Mouse (Mus musculus) hematopoietic stem cell, adult 5-6 weeks (primary cell): ENCODE measurements at regions not wholly inside any gene's neighbourhood (a gene's known extent, or its start where the extent isn't known, plus 50 kb on each side); places are given as distances from the start of the nearest gene placed in this dataset.

ENCODE experiments used
- ATAC-seq, 2 experiments: fragments of 125-278 bp in 1 of 2; replicated peaks in 1 of 2; 2 replicates each; pipeline ENCODE4 v1.8.0; 2016 to 2017; ENCODE audit warnings: inconsistent platforms in 2 of 2, mild to moderate bottlenecking in 2 of 2, moderate number of reproducible peaks in 2 of 2, low read depth in 1 of 2, moderate TSS enrichment in 1 of 2; ENCODE audit not compliant: low FRiP score in 2 of 2, poor library complexity in 2 of 2, severe bottlenecking in 2 of 2, insufficient read depth in 1 of 2, low TSS enrichment in 1 of 2

DNA sequence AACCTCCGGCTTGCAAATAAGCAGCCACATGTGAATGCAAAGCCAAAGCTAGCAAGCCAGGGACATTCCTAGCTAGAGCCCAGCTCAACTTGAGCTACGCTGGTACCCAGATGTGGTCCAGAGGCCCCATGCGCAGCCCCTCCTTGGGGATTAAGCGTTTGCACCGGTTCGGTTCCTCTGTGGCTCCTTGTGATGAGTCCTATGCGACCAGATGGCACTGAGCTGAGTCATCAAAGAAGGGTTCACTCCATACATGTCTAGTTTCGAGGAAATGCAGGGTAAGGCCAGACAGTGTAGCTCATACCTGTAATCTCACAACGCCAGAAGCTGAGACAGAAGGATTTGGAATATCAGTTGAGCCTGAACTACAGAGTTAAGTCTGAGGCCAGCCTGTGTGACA is 119.4 kb downstream of the Kctd15 start:
- ATAC-seq, result no peak

DNA sequence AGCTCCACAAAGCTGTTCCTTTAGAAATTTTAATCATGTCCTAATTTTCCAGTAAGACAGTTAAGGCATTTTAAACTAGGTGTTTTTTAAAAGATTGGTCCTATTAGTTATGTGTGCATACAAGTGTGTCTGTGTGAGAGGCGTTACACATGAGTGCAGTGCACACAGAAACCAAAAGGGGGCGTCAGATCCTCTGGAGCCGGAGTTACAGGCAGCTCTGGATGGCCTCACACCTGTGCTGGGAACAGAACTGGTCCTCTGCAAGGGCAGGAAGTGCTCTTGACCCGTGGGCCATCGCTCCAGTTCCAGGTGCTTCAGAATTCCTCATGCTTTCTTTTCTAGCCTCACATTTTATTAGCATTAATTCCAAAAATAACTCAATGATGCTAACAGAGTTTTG is 122.3 kb downstream of the Kctd15 start:
- ATAC-seq, result no peak

DNA sequence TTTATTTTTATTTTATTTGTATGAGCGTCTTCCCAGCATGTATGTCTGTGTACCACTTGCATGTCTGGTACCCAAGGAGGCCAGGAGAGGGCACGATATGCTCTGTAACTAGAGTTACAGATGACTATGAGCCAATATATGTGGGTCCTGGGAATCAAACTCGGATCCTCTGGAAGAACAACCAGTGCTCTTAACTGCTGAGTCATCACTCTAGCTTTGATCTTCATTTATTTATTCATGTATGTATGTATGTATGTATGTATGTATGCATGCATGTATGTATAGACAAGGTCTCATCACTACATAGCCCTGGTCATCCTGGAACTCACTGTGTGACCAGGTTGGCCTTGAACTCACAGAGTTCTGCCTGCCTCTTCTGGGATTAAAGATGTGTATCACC is 124.9 kb downstream of the Kctd15 start:
- no peak for ATAC-seq

DNA sequence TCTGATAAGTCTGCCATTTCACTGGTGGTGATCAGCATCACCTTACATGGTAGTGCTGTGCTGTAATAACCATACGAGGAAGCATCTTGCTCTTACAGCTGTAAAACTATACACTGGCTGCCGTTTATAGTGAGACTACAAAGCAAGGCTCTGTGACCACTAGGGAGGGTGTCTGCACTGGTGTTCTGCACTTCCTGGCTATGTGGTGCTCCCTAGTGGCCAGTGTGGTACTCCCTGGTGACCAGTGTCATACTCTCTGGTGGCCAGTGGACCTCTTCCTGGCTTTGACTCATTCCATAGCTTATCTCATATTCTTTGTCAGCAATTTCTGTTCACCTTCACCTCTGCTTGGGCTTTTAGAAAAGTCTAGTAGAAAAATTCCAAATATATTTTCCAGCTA is 114.7 kb upstream of the Lsm14a start:
- ATAC-seq, result no peak

DNA sequence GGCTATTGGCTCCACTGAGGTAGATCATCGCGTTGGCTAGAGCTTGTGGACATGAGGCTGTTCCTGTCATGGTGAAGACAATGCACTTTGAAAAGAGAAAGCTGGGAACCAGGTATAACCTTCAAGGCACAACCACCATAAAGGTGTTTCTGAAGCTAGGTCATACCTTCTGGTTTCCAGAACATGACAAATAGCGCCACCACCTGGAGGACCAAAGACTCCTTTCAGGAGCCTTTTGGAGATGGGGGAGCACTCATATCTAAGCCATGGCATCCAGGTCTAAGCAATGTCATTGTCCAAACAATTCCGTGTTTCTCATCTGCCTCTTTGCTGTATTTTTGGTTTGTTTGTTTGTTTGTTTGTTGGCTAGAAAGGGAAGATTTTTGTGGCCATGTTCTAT is 113.7 kb upstream of the Lsm14a start:
- no peak for ATAC-seq

DNA sequence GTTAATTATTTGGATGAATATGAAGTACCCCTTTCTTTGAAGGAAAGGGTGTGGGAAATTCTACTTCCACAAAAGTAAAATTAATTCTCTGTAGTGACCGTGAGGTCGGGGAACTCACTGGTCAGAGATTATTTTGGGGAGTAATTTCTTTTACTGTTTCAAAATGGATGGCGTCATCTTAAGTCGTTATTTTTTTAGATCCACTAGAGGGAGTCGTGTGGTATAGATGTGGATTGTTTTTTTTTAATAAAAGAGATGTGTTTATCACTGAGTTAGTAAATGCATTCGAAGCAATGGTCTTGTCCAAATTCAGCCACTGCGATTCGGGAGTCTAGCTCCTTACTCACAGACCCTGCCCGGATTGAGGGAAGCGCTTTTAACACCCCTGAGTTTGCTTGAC is 100.8 kb upstream of the Lsm14a start:
- no peak for ATAC-seq

DNA sequence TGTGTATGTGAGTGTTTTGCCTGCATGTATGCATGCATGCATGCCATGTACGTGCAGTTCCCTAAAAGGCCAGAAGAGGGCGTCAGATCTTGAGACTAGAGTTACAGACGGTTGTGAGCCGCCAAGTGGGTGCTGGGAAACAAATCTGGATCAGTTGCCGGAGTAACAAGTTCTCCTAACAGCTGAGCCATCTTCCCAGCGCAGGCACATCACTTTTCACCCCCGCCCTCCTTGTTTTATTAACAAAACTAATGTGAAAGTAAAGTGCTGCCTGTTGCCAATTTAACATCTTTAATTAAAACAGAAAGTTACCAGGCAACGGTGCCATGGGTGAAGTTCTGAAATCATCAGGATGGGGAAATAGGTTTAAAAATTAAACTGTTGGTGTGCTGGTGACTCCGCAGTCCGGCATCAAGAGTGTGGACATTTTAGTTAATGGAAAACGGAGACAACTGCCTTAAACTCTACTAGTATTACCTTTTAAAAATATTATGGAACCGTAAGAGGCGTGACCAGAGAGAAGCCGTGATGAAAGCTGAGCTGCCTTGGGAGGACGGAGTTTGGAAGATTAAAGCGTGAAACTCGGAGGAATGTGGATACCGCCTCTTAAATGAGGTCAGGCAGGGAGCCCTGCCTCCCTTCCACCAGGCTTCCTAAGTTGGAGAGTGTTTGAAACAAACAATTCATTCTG is 91.9 kb upstream of the Lsm14a start:
- no peak for ATAC-seq

DNA sequence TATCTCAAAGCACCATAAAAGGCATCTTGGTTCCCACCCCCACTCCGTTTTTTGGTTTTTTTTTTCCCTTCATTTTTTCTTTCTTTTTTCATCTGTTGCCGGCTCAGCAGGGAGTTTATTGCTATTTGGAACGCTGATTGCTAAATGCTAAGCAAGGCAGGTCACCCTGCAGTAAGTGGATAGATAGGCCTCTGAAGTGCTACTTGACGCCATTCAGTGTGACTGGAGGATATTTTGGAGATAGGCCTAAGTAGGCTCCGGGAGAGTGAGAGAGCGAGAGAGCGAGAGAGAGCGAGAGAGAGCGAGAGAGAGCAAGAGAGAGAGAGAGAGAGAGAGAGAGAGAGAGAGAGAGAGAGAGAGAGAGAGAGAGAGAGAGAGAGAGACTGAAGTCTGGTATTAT is 90.3 kb upstream of the Lsm14a start:
- no peak for ATAC-seq

DNA sequence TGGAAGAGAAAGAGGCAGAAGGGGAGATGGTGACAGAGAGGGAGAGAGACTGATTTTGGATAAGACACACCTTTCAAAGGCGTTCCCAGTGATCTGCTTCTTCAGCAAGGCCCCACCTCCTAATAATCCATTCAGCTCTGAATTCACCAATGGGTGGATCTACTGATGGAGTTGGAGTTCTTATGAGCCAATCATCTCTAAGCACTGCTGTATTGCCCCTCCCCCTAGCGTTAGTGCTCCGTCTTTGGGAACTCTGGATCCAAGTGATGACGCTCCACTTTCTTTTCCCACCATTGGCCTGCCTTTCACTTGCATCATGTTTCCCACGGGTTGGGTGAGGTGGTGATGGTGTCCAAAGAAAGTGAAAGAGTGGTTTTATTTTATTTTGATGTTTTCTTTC is 87.7 kb upstream of the Lsm14a start:
- no peak for ATAC-seq

DNA sequence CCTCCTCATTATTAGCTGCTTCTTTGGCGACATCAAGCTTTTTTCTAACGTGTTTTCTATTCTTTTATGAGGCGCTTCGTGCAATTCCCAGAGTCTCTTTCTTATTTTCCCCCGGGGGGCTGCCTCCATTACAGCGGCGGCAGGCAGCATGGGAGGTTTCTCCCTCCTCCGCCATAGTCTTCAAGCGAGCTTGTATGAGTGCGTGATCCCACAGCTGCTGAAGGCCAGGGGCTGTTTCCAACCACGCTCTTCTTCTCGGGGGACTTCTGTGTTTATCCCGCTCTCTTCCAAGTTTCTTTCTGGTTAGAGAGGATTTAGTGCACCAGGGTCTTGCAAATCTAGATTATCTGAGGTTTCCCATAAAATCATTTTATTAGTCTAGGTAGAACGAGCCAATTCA is 77.9 kb upstream of the Lsm14a start:
- no peak for ATAC-seq

DNA sequence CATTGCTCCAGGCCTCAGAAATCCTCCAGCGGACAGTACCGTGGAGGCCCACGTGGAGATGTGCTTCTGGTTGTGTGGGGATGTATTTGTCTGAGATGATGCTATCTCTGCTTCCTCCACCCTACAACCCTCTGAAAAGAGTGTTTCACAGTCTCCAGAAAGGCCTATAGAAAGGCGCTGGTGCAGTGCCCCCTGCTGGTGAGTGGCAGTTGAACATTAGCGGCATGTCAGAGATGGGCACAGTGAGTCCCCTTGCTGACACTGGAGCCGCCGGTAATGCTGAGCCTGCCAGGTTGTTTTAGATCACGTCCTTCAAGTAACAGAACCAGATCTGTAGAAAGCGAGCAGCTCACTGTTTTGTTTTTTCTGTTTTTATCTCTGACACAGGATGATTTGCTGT is 69.0 kb upstream of the Lsm14a start:
- ATAC-seq, result no peak

DNA sequence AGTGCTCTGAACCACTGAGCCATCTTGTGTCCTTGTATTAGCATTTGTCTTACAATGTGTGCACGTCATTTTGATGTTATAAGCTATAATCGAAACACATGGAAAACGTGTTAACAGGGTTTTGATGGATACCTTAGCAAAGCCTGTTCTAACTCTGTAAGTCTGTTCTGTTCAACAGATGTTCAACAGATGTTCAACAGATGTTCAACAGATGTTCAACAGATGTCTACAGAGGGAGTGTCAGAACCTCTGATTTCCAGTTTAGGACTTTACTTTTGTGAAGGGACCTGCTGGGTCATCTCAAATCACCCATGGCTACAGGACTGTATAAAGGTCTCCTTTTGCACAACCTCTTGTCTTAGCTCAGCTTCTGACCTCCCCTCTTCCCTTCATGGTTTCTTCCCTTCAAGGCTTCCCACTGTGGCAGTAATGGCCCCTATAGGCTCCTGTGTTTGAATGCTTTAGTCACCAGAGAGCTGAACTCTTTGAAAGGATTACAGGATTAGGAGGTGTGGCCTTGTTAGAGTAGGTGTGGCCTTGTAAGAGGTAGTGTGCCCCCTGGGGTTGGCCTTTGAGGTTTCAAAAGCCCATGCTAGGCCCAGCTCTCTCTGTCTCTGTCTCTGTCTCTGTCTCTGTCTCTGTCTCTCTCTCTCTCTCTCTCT is 66.8 kb upstream of the Lsm14a start:
- no peak for ATAC-seq

DNA sequence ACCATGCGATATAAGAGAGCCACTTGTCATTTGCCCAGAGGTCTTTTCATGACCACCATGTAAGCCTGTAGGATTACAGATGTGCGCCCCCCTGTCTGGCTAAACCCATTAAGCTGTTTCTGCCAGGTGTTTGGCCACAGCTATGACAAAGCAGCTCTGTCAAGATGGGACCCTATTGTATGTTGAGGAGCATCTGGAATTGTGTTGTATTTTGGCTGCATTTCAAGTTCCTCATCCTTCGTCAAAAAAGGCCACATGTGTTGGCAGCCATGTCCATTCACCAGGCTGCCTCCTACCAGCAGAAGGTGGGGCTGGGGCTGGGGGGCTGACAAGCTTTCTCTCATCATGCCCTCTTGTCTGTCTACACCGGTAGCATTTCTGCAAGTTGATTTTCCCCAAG is 65.7 kb upstream of the Lsm14a start:
- no peak for ATAC-seq

DNA sequence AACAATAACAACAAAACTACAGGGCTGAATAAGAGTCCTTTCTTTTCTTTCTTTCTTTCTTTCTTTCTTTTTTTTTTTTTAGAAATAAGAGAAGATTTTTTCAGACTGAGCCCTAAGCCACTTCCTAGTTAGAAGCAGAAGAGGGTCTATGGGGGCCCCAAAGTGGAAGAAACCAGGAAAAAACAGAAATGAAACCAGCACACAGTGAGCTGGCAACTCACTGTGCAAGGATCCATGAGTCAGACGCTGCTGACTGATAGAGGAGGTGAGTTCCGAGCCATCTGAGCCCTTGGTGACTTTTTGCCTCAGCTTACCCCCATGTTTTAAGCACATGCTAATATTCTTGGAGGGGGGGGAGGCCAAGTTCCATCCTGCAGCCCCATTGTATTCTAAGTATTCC is 55.2 kb upstream of the Lsm14a start:
- no peak for ATAC-seq

DNA sequence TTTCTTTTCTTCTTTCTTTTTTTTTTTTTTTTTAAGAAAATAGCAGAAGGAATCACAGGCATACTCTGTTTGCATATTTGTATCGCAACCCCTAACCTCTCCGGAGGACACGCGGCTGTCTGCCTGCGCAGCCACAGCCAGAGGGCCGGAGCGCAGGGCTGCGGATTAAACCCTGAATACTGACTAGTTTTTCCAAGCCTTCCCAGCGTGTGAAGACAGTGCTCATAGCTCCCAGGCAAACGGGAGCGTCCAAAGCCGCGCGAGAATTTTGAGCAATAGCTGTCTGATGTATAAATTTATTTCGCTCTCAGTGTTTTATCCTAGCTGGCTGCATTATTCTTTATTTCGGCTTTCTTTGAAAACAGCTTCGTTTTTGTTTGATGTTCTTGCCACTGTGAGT is 51.1 kb upstream of the Lsm14a start:
- ATAC-seq, result no peak
